Mouse (Mus musculus): Measurements from ENCODE around the gene Fam243.
A peak's percentile ranks its signal among the peaks of the same experiment; 100 is the strongest.

Gene Fam243

GRCm38 (mm10) chr16:92321341-92321740 lies at the start of gene Fam243:
Gene Fam243, minus strand, starts transcription at chr16:92321441.
- DNase-seq: no peak

GRCm38 (mm10) chr16:92369260-92369659 lies 48.0 kb upstream of the Fam243 start:
- DNase-seq: no peak

GRCm38 (mm10) chr16:92365477-92365876 lies 44.2 kb upstream of the Fam243 start:
- no peak for DNase-seq

- no peak for DNase-seq
Measured at GRCm38 (mm10) chr16:92360711-92361110, 39.5 kb upstream of the Fam243 start.

- no peak for DNase-seq
Measured at GRCm38 (mm10) chr16:92359229-92359628, 38.0 kb upstream of the Fam243 start, which contains the start of gene Kcne1. Gene Kcne1, minus strand, starts transcription at chr16:92359468.

GRCm38 (mm10) chr16:92358734-92359133 lies 37.5 kb upstream of the Fam243 start:
- no peak for DNase-seq

- DNase-seq: no peak
Measured at GRCm38 (mm10) chr16:92357566-92357965, 36.3 kb upstream of the Fam243 start.

GRCm38 (mm10) chr16:92357023-92357422 lies 35.8 kb upstream of the Fam243 start:
- no peak for DNase-seq

GRCm38 (mm10) chr16:92355982-92356381 lies 34.7 kb upstream of the Fam243 start:
- no peak for DNase-seq

GRCm38 (mm10) chr16:92355366-92355765 lies 34.1 kb upstream of the Fam243 start:
- no peak for DNase-seq

GRCm38 (mm10) chr16:92353897-92354296 lies 32.7 kb upstream of the Fam243 start:
- DNase-seq: no peak

GRCm38 (mm10) chr16:92353295-92353694 lies 32.1 kb upstream of the Fam243 start:
- no peak for DNase-seq

- DNase-seq: no peak
Measured at GRCm38 (mm10) chr16:92348941-92349340, 27.7 kb upstream of the Fam243 start.

- DNase-seq: peak; percentile 35
Measured at GRCm38 (mm10) chr16:92346297-92346916, 25.2 kb upstream of the Fam243 start.

GRCm38 (mm10) chr16:92345177-92345576 lies 23.9 kb upstream of the Fam243 start:
- no peak for DNase-seq

GRCm38 (mm10) chr16:92340612-92341511 lies 19.6 kb upstream of the Fam243 start:
- peak; percentile 76 for DNase-seq

GRCm38 (mm10) chr16:92336280-92336679 lies 15.0 kb upstream of the Fam243 start:
- peak; percentile 68 for DNase-seq

GRCm38 (mm10) chr16:92334600-92334999 lies 13.4 kb upstream of the Fam243 start:
- DNase-seq: no peak

- DNase-seq: no peak
Measured at GRCm38 (mm10) chr16:92330966-92331365, 9.7 kb upstream of the Fam243 start.

GRCm38 (mm10) chr16:92327911-92328310 lies 6.7 kb upstream of the Fam243 start:
- DNase-seq: no peak

- no peak for DNase-seq
Measured at GRCm38 (mm10) chr16:92325062-92325406, 3.8 kb upstream of the Fam243 start.

- DNase-seq: no peak
Measured at GRCm38 (mm10) chr16:92324309-92325061, 3.2 kb upstream of the Fam243 start.

GRCm38 (mm10) chr16:92320361-92320760 lies 880 bp downstream of the Fam243 start:
- no peak for DNase-seq
